Mouse (Mus musculus) C2C12 (cell line): ENCODE measurements around the gene Cacng6.

Experiments used
- CEBPB ChIP-seq: IDR thresholded peaks from one replicate; pipeline ENCODE4 v1.6.1; 2011; ENCODE audit warnings: low read depth, mild to moderate bottlenecking, control low read depth, moderate library complexity
- CTCF ChIP-seq: IDR thresholded peaks from one replicate; pipeline ENCODE4 v1.5.1; 2011; ENCODE audit not compliant: control insufficient read depth, insufficient read depth, insufficient read length
- FOSL1 ChIP-seq: IDR thresholded peaks from one replicate; pipeline ENCODE4 v1.8.0; 2011; ENCODE audit warnings: mild to moderate bottlenecking, low read length; ENCODE audit not compliant: poor library complexity, insufficient read depth, severe bottlenecking
- MAX ChIP-seq: IDR thresholded peaks from one replicate; pipeline ENCODE4 v1.6.1; 2011; ENCODE audit warnings: mild to moderate bottlenecking, control low read depth
- MYOD1 ChIP-seq: IDR thresholded peaks from one replicate; pipeline ENCODE4 v1.6.1; 2011; ENCODE audit warnings: low read depth; ENCODE audit not compliant: control insufficient read depth, insufficient read length
- MYOG ChIP-seq: IDR thresholded peaks from one replicate; pipeline ENCODE4 v1.6.1; 2011; ENCODE audit not compliant: control insufficient read depth, insufficient read length; ENCODE audit errors: extremely low read depth
- USF1 ChIP-seq: IDR thresholded peaks from one replicate; pipeline ENCODE4 v1.6.1; 2011; ENCODE audit warnings: low read depth, mild to moderate bottlenecking, control low read depth, moderate library complexity

DNA sequence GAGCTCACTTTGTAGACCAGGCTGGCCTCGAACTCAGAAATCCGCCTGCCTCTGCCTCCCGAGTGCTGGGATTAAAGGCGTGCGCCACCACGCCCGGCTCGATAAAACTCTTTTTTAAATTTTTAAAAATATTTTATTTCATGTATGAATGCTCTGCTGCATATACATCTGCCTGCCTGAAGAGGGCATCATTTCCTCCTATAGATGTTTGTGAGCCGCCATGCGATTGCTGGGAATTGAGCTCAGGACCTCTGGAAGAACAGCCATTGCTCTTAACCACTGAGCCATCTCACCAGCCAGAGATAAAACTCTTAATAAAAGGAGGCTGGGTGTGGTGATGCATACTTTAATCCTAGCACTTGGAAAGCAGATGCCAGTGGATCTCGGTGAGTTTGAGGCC is 16.0 kb downstream of the Cacng6 start:
- TF ChIP-seq CTCF: no peak
- no peak for TF ChIP-seq MAX
- no peak for TF ChIP-seq FOSL1
- TF ChIP-seq MYOG: no peak
- TF ChIP-seq CEBPB: no peak
- no peak for TF ChIP-seq USF1
- TF ChIP-seq MYOD1: no peak
